Mouse (Mus musculus) liver, embryonic 14.5 days (tissue): ENCODE data around the gene Camk1. TPM values are rescaled to one million over a fixed set of nuclear protein-coding genes. Genes with fewer than 3 reads are reported as not detected.
A peak's percentile ranks its signal among the peaks of the same experiment; 100 is the strongest.

ENCODE experiments used
- ATAC-seq: fragments of 200-750 bp; cut with Nextera tagmentation; 2 replicates; pipeline ENCODE4 v1.8.0; 2017; ENCODE audit warnings: moderate number of reproducible peaks, mild to moderate bottlenecking, moderate library complexity; ENCODE audit not compliant: insufficient read depth
- DNase-seq, 3 experiments: peaks; one replicate each; pipeline ENCODE4 v3.0.0-alpha.2; 2012 to 2013; ENCODE audit warnings: low read depth in 3 of 3, low spot score in 3 of 3
- H3K27ac ChIP-seq: fragments of 300-500 bp; sonication (generic); 2 replicates; pipeline ENCODE4 v1.5.1; 2014; ENCODE audit warnings: moderate library complexity, mild to moderate bottlenecking, control low read depth, inconsistent platforms
- H3K27me3 ChIP-seq: fragments of 300-500 bp; sonication (generic); 2 replicates; pipeline ENCODE4 v1.6.1; 2014; ENCODE audit warnings: mild to moderate bottlenecking, low read length, moderate library complexity; ENCODE audit not compliant: control insufficient read depth, insufficient read depth
- H3K36me3 ChIP-seq: fragments of 300-500 bp; sonication (generic); replicated peaks from 2 replicates; pipeline ENCODE4 v1.6.1; 2014; ENCODE audit warnings: low read depth; ENCODE audit not compliant: control insufficient read depth, insufficient read depth
- H3K4me1 ChIP-seq, 2 experiments: fragments of 200-500 bp in 1 of 2; fragments of 300-500 bp in 1 of 2; sonication (generic) in 1 of 2; replicated peaks; 2 replicates each; pipeline ENCODE4 v1.6.1; 2012 to 2014; ENCODE audit warnings: antibody characterized with exemption in 1 of 2, inconsistent platforms in 1 of 2, low read length in 1 of 2; ENCODE audit not compliant: control insufficient read depth in 2 of 2, insufficient read depth in 2 of 2
- H3K4me2 ChIP-seq: fragments of 300-500 bp; sonication (generic); 2 replicates; pipeline ENCODE4 v1.6.1; 2014; ENCODE audit warnings: low read depth, mild to moderate bottlenecking, control low read depth, moderate library complexity
- H3K4me3 ChIP-seq, 2 experiments: fragments of 200-500 bp in 1 of 2; fragments of 300-500 bp in 1 of 2; sonication (generic) in 1 of 2; 2 replicates each; pipeline ENCODE4 v1.5.1; 2012 to 2014; ENCODE audit warnings: low read depth in 2 of 2, low read length in 2 of 2, mild to moderate bottlenecking in 2 of 2, control low read depth in 1 of 2, inconsistent platforms in 1 of 2, moderate library complexity in 1 of 2; ENCODE audit not compliant: insufficient read depth in 1 of 2
- H3K9ac ChIP-seq: fragments of 300-500 bp; sonication (generic); replicated peaks from 2 replicates; pipeline ENCODE4 v1.6.1; 2014; ENCODE audit warnings: mild to moderate bottlenecking, control low read depth, moderate library complexity
- H3K9me3 ChIP-seq: fragments of 300-500 bp; sonication (generic); 2 replicates; pipeline ENCODE4 v1.6.1; 2016; ENCODE audit warnings: low read length, mixed read lengths; ENCODE audit not compliant: control insufficient read depth
- CTCF ChIP-seq: IDR thresholded peaks from 2 replicates; pipeline ENCODE4 v1.5.1; 2016; ENCODE audit warnings: antibody characterized with exemption, low read depth, control low read depth
- EP300 ChIP-seq: IDR thresholded peaks from 2 replicates; pipeline ENCODE4 v1.6.1; 2016; ENCODE audit warnings: antibody characterized with exemption, low read depth
- WGBS: fragments of 180-500 bp; shearing (Covaris S2); extraction: QIAGEN DNeasy Blood & Tissue Kit; methylation state at CpG from one replicate; pipeline ENCODE4 v1.1.7; 2014; ENCODE audit not compliant: insufficient replicate concordance; 5-methylcytosine and 5-hydroxymethylcytosine counted together
- polyA plus RNA-seq, 2 experiments: library from polyadenylated mRNA; depleted of rRNA in 1 of 2; stranded (reverse) in 1 of 2; unstranded in 1 of 2; fragments of >200 nt; fragmentation: Nextera tagmentation in 1 of 2; extraction: Ambion mirVana in 1 of 2; gene quantifications; 2 replicates each; pipeline versions ENCODE4 v1.2.1 to v1.2.3; 2012 to 2014

Camk1 gene
- polyA plus RNA-seq, 2 experiments: 9.0 to 16.3 TPM

DNA sequence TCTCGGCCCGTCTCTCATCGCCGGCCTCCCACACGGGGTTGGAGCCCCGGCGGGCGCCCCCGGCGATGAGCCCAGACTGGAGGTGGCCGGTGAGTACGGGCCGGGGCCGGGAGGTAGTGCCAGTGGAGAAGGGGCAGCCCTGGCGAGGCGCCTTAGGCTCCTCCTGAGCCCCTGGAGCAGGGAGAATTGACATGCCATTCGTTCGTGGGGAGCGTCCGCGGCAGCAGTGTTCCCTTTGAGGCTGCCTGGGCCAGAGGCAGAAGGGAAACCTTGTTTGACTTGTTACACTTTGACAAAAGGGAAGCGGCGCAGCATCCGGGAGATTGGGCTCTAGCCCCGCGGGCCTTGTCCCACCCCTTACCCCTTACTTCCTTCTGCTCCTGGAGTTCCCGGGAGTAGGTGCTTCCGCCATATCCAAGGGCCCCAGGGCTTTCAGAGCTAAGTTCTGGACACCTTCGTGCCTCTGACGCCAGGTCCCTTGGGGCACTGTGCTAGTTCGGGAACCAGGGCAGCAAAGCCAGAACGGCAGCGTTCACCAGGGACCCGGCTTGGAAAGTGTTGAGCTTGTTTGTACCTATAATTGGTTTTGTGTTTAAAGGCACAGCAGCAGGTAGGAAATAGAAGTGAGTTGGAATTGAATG is 36.2 kb downstream of the Camk1 start:
- Histone ChIP-seq H3K27me3 (no peaks in the 10 kb centered on the region), H3K27ac (peak overlapping the region; percentile 96), H3K9me3 (no peaks in the 10 kb centered on the region), H3K4me2 (peak overlapping the region; percentile 86), H3K4me3 (peak overlapping the region; percentile 85 to 98), H3K36me3 (peaks cover 14% of the 10 kb centered on the region), H3K9ac (peak overlapping the region; percentile 98), H3K4me1 (peaks cover 12 to 13% of the 10 kb centered on the region in 2 experiments)
- no peak for ATAC-seq
- no peak for DNase-seq
- TF ChIP-seq EP300 (no peak), CTCF (no peak)
- WGBS: under 1% methylated on average over 34 of the region's 34 CpGs

DNA sequence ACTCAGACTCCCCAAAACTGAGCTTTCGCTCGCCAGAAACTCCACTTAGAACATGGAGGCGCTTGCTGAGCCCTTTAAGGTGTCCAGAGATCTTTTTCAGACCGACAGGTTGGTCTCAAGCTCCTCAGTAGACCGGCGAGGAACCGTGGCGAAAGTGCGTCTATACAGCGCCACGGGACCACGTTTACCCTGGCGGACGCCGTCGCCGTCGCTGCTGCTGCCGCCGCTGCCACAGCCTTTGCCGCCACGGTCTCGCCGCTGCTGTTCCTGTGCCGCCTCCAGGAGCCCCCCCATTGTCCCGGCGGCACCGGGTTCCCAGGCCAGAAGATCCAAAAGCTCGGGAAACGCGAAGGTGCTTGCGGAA is 36.8 kb downstream of the Camk1 start, which contains the start of gene Brpf1:
Gene Brpf1 (plus strand): TSS at position 152 of the 364 bp plus-strand sequence.
- under 1% methylated on average over 32 of the region's 32 CpGs for WGBS
- Histone ChIP-seq H3K4me1 (peaks cover 12 to 13% of the 10 kb centered on the region in 2 experiments), H3K27ac (peak within 1 kb of the TSS; percentile 96), H3K4me3 (peak within 1 kb of the TSS; percentile 85 to 98), H3K4me2 (peak within 1 kb of the TSS; percentile 86), H3K36me3 (peaks cover 13% of the 10 kb centered on the region), H3K9ac (peak within 1 kb of the TSS; percentile 98), H3K27me3 (no peaks in the 10 kb centered on the region), H3K9me3 (no peaks in the 10 kb centered on the region)
- no peak for DNase-seq
- TF ChIP-seq EP300 (no peak), CTCF (0 out of 2 replicates have a peak, but pooled peaks have one; percentile 16)
- peak; percentile 62 for ATAC-seq

DNA sequence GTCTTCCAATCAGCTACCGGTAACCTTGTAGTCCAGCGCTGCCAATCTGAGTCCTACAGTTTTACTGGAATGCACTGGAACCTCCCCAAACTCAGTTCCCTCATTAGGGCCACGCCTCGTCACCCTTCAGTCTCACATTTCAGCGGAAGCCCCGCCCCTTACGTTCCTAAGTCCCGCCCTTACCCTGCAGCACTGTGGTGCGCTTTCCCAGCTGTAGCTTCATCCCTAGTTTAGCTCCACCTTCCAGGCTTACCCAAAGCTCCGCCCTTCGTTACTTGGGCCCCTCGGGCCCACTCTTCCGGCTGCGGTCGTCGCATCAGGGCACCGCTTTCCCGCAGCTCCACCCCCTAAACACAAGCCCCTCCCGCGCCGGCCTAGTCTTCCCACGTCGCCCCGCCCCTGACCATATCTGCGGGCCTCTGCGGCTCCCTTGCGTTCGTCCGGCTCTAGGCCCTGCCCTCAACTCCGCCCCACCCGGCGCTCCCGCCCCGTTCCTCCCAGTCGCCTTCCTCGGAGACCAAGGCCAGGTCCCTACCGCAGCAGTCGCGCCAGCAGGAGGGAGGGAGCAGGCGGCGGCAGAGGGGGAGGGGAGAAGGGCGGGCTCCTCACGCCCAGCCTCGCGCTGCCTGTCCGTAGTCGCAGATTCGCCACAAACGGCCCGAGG is 37.3 kb downstream of the Camk1 start:
- peak overlapping the region; percentile 85 to 98 for H3K4me3 ChIP-seq
- H3K27me3 ChIP-seq: no peaks in the 10 kb centered on the region
- peak; percentile 97 to 99 (median 97) for DNase-seq
- H3K4me2 ChIP-seq: peak overlapping the region; percentile 86
- H3K27ac ChIP-seq: peak overlapping the region; percentile 96
- peak; percentile 94 for ATAC-seq
- H3K36me3 ChIP-seq: peaks cover 13% of the 10 kb centered on the region
- peaks cover 12 to 13% of the 10 kb centered on the region in 2 experiments for H3K4me1 ChIP-seq
- no peaks in the 10 kb centered on the region for H3K9me3 ChIP-seq
- under 1% methylated on average over 50 of the region's 50 CpGs for WGBS
- peak overlapping the region; percentile 98 for H3K9ac ChIP-seq
- peak; percentile 47; the same call in 1 of the 2 replicates for TF ChIP-seq EP300
- no peak for TF ChIP-seq CTCF

DNA sequence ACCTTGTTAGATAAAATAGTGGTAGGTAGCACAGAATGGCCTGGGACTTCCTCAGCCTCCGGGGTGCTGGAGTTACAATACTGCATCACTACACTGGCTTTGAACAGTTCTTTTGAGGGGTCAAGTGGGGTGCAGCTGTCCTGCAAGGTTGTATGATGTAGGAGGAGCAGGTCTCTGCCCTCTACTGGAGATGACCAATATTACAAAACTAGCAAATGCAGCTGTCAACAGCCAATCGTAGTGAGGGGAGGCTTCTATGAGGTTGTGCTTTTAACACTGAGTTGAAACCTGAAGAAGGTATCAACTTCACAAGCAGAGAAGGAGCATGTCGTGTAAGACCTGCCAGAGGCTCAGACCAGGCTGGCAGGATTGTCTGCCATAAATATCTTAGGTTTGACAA is 41.5 kb downstream of the Camk1 start:
- 14% methylated on average over 3 of the region's 3 CpGs for WGBS
- Histone ChIP-seq H3K9me3 (no peaks in the 10 kb centered on the region), H3K4me2 (no peak overlapping the region), H3K27ac (no peak overlapping the region), H3K4me3 (no peak overlapping the region), H3K36me3 (no peaks in the 10 kb centered on the region), H3K27me3 (no peaks in the 10 kb centered on the region), H3K9ac (no peak overlapping the region), H3K4me1 (peaks cover 4 to 8% of the 10 kb centered on the region in 2 experiments)
- TF ChIP-seq EP300 (no peak), CTCF (peak; percentile 57)
- DNase-seq (no peak), ATAC-seq (no peak)

DNA sequence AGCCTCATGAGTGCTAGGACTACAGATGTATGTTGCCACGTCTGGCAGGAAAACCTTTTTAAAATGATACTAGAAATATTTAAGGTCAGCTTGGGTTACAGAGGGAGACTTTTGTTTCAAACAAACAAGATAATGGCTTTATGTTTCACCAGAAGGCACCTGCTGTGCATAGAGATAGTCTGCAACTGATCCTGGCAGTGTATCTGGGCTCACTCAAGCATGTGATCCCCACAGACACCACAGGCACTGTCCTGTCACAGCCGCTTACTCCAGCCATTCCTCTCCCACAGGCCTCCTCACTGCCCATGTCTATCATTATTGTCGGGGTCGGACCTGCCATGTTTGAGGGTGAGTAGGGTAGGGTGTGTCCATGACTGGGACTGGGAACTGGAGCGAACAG is 42.4 kb downstream of the Camk1 start:
- H3K27me3 ChIP-seq: no peaks in the 10 kb centered on the region
- no peak for TF ChIP-seq EP300
- TF ChIP-seq CTCF: no peak
- WGBS: 59% methylated on average over 5 of the region's 5 CpGs
- no peak overlapping the region for H3K4me2 ChIP-seq
- H3K36me3 ChIP-seq: no peaks in the 10 kb centered on the region
- DNase-seq (no peak), ATAC-seq (no peak)
- H3K27ac ChIP-seq: no peak overlapping the region
- no peak overlapping the region for H3K4me3 ChIP-seq
- H3K4me1 ChIP-seq: peaks cover 4 to 8% of the 10 kb centered on the region in 2 experiments
- no peaks in the 10 kb centered on the region for H3K9me3 ChIP-seq
- no peak overlapping the region for H3K9ac ChIP-seq
